In the genomic region with DNA sequence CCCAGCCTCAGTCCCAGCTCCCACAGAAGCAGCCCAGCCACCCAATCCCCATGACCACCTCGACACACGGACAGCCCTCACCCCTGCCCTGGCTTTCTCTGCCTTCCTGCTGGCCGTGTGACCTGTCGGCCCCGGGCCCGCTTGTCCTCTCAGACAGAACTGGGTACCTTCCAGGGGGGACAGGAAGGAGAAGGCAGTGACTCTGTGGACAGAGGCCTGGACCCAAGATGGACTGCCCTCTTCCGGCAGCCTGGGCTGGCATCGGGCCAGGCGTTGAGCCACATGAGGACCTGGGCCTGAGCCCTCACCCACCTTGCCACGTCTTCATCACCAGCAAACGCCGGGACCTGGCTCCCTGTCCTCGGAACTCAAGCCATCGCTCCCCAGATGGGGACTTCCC, we compare ENCODE assay signal across 14 mouse cellular contexts. TPM values are rescaled to one million over a fixed set of nuclear protein-coding genes. Genes with fewer than 3 reads are reported as not detected.
DNase-seq lines count a peak whose midpoint lies in the region; ATAC-seq lines count a peak whose summit lies in the region.
"Had no signal": no experiment of that assay in that cellular context is flagged by ENCODE, and none has a peak within 500 bp of the region (broad histone marks: within the 10 kb centered on the region; RNA-seq: fewer than 3 reads in every experiment).

No protein-coding gene starts in this region.

- 83% methylated on average over 14 of the region's 14 CpGs for WGBS in kidney, embryonic 15.5 days
- WGBS in forebrain, embryonic 13.5 days: 87% methylated on average over 14 of the region's 14 CpGs

- no peaks in the 10 kb centered on the region for H3K9me3 ChIP-seq in kidney, embryonic 15.5 days (replicated peaks)
- no peaks in the 10 kb centered on the region for H3K9me3 ChIP-seq in forebrain, embryonic 13.5 days (replicated peaks)
- H3K9me3 ChIP-seq: embryonic facial prominence, embryonic 12.5 days; midbrain, embryonic 10.5 days had no signal

- peak; percentile 53 for DNase-seq in cerebellum, adult 11-12 months
- peak; percentile 51 for DNase-seq in kidney, adult 18-20 months
- DNase-seq in adrenal gland, adult 18-20 months (ENCODE audit: low spot score in 2 of 2): peak; percentile 29 to 46
- peak; percentile 51 for DNase-seq in kidney, adult 9 months
- no peak for DNase-seq in left cerebral cortex, adult 9 months (ENCODE audit: low spot score in 2 of 2)
- DNase-seq: forebrain, postnatal 0 days; spleen, adult 18-20 months had no signal

- no peak overlapping the region for H3K27ac ChIP-seq in kidney, embryonic 15.5 days
- H3K27ac ChIP-seq in forebrain, embryonic 13.5 days: no peak overlapping the region
- H3K27ac ChIP-seq: embryonic facial prominence, embryonic 12.5 days; liver, embryonic 14.5 days; midbrain, embryonic 10.5 days had no signal

- no peak overlapping the region for H3K4me3 ChIP-seq in kidney, embryonic 15.5 days (replicated peaks)
- no peak overlapping the region for H3K4me3 ChIP-seq in forebrain, embryonic 13.5 days
- H3K4me3 ChIP-seq: embryonic facial prominence, embryonic 12.5 days; midbrain, embryonic 10.5 days had no signal

- H3K36me3 ChIP-seq in kidney, embryonic 15.5 days: peaks cover 59% of the 10 kb centered on the region
- H3K36me3 ChIP-seq in forebrain, embryonic 13.5 days (ENCODE audit: poor library complexity, severe bottlenecking): peaks cover 23% of the 10 kb centered on the region

- H3K4me1 ChIP-seq in kidney, embryonic 15.5 days: peaks cover 39% of the 10 kb centered on the region
- H3K4me1 ChIP-seq in forebrain, embryonic 13.5 days: peaks cover 32% of the 10 kb centered on the region

- no peak overlapping the region for H3K4me2 ChIP-seq in kidney, embryonic 15.5 days
- no peak overlapping the region for H3K4me2 ChIP-seq in forebrain, embryonic 13.5 days
- H3K4me2 ChIP-seq: embryonic facial prominence, embryonic 12.5 days had no signal

- no peak overlapping the region for H3K9ac ChIP-seq in kidney, embryonic 15.5 days
- H3K9ac ChIP-seq in forebrain, embryonic 13.5 days: no peak overlapping the region
- H3K9ac ChIP-seq: embryonic facial prominence, embryonic 12.5 days; forebrain, postnatal 0 days; liver, embryonic 14.5 days had no signal

- ATAC-seq in cerebellum, adult (ENCODE audit: insufficient number of reproducible peaks, low FRiP score, low TSS enrichment): no peak
- no peak for ATAC-seq in kidney, embryonic 15.5 days (replicated peaks; ENCODE audit: low FRiP score)
- no peak for ATAC-seq in forebrain, embryonic 13.5 days
- ATAC-seq: forebrain, postnatal 0 days; Patski had no signal

- H3K27me3 ChIP-seq in kidney, embryonic 15.5 days: no peaks in the 10 kb centered on the region
- H3K27me3 ChIP-seq in forebrain, embryonic 13.5 days: no peaks in the 10 kb centered on the region
- H3K27me3 ChIP-seq: embryonic facial prominence, embryonic 12.5 days; Patski had no signal

RNA-seq across cellular contexts. Expression of a gene that starts 9.2 kb away (rescaled TPM):
- 0.48 and 0.51 TPM in 2 replicates for polyA plus RNA-seq in kidney, embryonic 15.5 days (2015; fragmentation: Nextera tagmentation; extraction: Ambion mirVana)
- not detected for total RNA-seq in adrenal gland, adult 18-20 months (2021)
- 0.21 TPM in 1 of 2 replicates, not detected in the other for polyA plus RNA-seq in forebrain, embryonic 13.5 days (2015; fragmentation: Nextera tagmentation; extraction: Ambion mirVana)
- polyA plus RNA-seq: liver, embryonic 14.5 days; midbrain, embryonic 10.5 days had no signal

RNA-seq across cellular contexts. Expression of a gene that starts 46.0 kb away (rescaled TPM):
- polyA plus RNA-seq in kidney, embryonic 15.5 days (2015; fragmentation: Nextera tagmentation; extraction: Ambion mirVana): 29.3 and 32.1 TPM in 2 replicates
- total RNA-seq in adrenal gland, adult 18-20 months (2021): 10 to 100 TPM; 16.2 to 16.7 TPM
- 8.7 and 10.2 TPM in 2 replicates for polyA plus RNA-seq in forebrain, embryonic 13.5 days (2015; fragmentation: Nextera tagmentation; extraction: Ambion mirVana)

RNA-seq across cellular contexts. Expression of a gene that starts 50.4 kb away (rescaled TPM):
- polyA plus RNA-seq in kidney, embryonic 15.5 days (2015; fragmentation: Nextera tagmentation; extraction: Ambion mirVana): 249 and 256 TPM in 2 replicates
- total RNA-seq in adrenal gland, adult 18-20 months (2021): 1 to 10 TPM; 3.2 to 4.3 TPM
- polyA plus RNA-seq in forebrain, embryonic 13.5 days (2015; fragmentation: Nextera tagmentation; extraction: Ambion mirVana): 276 and 284 TPM in 2 replicates

Comparison
In these comparisons a context has a peak if more than half of its experiments do, and no peak if none do; other contexts are left out.
1. DNase-seq: peak in cerebellum, adult 11-12 months (single experiment), kidney, adult 18-20 months (single experiment), adrenal gland, adult 18-20 months (2 of 2) and kidney, adult 9 months (single experiment); none in left cerebral cortex, adult 9 months (0 of 2).